Mouse (Mus musculus) v-Abl transformed pro-B cells (cell line): ENCODE data around the gene Cfap74.

Experiments
- in situ Hi-C, 2 experiments: fragments of 400-800 bp; cut with MboI; formaldehyde crosslinking; loops; one replicate each; pipeline ENCODE4 v1.15.1; 2025; ENCODE audit not compliant: unreplicated experiment in 2 of 2

Gene Cfap74

GRCm38 (mm10) chr4:155490456-155490855, 81.5 kb downstream of the Cfap74 start:
- in situ Hi-C loops, result loop anchor here (25.0 kb wide), 1 partner anchor 403 kb away; the partner anchor contains the start of genes Morn1 (in 2 of the 2) and Rer1 (in 2 of the 2)

GRCm38 (mm10) chr4:155490990-155491504, 82.1 kb downstream of the Cfap74 start, which contains the start of gene Gnb1:
Gene Gnb1 (plus strand): TSS chr4:155491361.
- in situ Hi-C loops, result loop anchor here (25.0 kb wide), 1 partner anchor 404 kb away; the partner anchor contains the start of genes Morn1 (in 2 of the 2) and Rer1 (in 2 of the 2)

- in situ Hi-C loops, result loop anchor here (25.0 kb wide), 1 partner anchor 404 kb away; the partner anchor contains the start of genes Morn1 (in 2 of the 2) and Rer1 (in 2 of the 2)
Measured at GRCm38 (mm10) chr4:155491529-155492130, 82.6 kb downstream of the Cfap74 start.

- in situ Hi-C loops, result loop anchor here (25.0 kb wide), 1 partner anchor 405 kb away; the partner anchor contains the start of genes Morn1 (in 2 of the 2) and Rer1 (in 2 of the 2)
Measured at GRCm38 (mm10) chr4:155492131-155492633, 83.2 kb downstream of the Cfap74 start.

GRCm38 (mm10) chr4:155494891-155495290, 85.9 kb downstream of the Cfap74 start:
- in situ Hi-C loops, result loop anchor here (25.0 kb wide), 1 partner anchor 408 kb away; the partner anchor contains the start of genes Morn1 (in 2 of the 2) and Rer1 (in 2 of the 2)

- in situ Hi-C loops, result loop anchor here (25.0 kb wide), 1 partner anchor 411 kb away; the partner anchor contains the start of genes Morn1 (in 2 of the 2) and Rer1 (in 2 of the 2)
Measured at GRCm38 (mm10) chr4:155497963-155498362, 89.0 kb downstream of the Cfap74 start.

GRCm38 (mm10) chr4:155501126-155501525, 92.1 kb downstream of the Cfap74 start:
- in situ Hi-C loops, result no loop called here

GRCm38 (mm10) chr4:155505067-155505466, 96.1 kb downstream of the Cfap74 start:
- in situ Hi-C loops, result no loop called here

GRCm38 (mm10) chr4:155505671-155506295, 96.8 kb downstream of the Cfap74 start:
- in situ Hi-C loops, result no loop called here

GRCm38 (mm10) chr4:155508614-155509013, 99.6 kb downstream of the Cfap74 start:
- in situ Hi-C loops, result no loop called here

GRCm38 (mm10) chr4:155510981-155511380, 102.0 kb downstream of the Cfap74 start:
- in situ Hi-C loops, result no loop called here

- in situ Hi-C loops, result no loop called here
Measured at GRCm38 (mm10) chr4:155514810-155515209, 105.8 kb downstream of the Cfap74 start.
